Mouse (Mus musculus): ENCODE results near the gene Lcp1. TPM values are rescaled to one million over a fixed set of nuclear protein-coding genes. Genes with fewer than 3 reads are reported as not detected.

The Lcp1 gene
- polyA plus RNA-seq, 1 experiment: 21.2 TPM

DNA sequence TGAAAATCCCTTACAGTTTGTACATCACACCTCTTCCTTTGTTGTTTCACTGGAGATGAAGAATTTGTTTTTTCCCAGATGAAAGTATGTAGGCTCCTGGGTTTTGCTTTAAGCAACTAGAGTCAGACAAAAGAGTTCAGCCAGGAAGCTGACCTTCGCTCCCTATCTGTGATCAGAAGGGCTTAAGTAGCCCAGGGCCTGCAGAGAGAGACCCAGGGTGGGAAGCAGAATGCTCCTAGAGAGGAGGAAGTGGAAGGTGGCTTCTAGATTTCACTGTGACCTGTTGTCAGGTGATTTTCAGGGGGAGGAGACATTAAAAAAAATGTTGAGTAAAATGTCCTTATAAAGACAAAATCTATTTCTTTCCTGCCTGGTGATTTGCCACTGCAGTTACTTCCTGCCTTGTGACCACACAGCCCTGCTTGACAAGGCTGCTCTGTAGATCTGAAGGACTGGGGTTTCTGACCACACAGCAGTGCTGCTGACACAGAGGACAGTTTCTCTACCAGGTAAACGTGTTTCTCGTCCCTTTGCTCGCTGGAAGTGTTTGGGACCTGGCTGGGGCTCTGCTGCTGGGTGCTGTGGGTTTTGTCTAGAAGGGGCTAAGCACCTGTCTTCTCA lies 45.6 kb downstream of the Lcp1 start:
- no peak for DNase-seq (ENCODE audit: low spot score)

- DNase-seq (ENCODE audit: low spot score): no peak
Measured at GRCm38 (mm10) chr14:75177400-75177799, 46.5 kb downstream of the Lcp1 start.

- no peak for DNase-seq (ENCODE audit: low spot score)
Measured at GRCm38 (mm10) chr14:75178384-75178793, 47.5 kb downstream of the Lcp1 start.

GRCm38 (mm10) chr14:75178801-75179211 lies 47.9 kb downstream of the Lcp1 start:
- no peak for DNase-seq (ENCODE audit: low spot score)

DNA sequence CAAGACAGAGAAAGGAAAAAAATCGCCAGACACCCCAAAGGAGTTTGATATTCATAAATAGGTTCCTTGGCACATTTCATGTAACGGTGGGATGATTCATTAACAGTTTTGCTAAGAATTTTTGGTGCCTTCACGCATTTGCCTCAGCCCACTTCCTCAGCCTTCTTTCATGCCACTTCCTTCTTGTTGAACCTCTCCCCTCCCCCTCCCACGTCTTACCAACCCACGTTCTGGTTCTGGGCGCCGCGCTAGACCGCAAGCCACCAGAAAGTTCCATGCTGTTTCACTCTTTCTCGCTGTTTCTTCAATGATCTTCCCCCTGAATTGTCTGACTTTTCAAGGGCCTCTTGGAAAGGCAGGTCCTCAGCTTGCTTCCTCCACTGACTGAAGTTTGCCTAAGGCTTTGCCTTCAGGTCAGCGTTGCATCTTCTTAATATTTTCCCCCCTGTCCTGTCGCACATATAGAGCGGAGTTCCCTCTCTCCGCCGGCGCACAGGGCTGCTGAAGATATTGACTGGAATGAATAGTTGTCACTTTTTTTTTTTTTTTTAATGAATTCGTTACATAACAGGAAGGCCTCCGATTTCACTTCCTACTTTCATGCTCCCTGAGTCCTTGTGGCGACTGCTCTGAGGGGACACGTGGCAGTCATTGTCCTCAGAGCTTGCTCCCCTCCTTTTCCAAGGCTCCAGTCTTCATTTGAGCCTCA lies 48.5 kb downstream of the Lcp1 start:
- no peak for DNase-seq (ENCODE audit: low spot score)

DNA sequence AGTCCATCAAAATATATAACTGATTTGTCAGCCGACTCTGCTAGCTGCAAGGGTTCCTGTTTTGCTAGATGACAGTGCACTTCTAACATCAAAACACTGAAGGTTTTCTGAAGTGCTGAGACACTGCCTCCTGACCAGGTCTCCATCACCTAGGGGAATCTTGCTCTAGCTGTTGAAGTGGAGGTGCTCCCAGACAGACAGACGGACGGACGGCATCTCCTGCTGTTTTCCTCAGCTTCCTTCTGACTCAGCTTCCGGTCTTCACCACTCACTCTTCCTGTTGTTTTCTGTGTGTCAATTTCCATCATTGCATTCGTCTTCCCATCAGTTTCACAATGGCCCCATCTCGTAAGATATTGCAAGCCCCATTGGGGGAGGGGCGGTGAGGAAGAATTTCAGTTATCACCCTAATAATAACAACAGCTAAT lies 49.7 kb downstream of the Lcp1 start:
- no peak for DNase-seq (ENCODE audit: low spot score)

DNA sequence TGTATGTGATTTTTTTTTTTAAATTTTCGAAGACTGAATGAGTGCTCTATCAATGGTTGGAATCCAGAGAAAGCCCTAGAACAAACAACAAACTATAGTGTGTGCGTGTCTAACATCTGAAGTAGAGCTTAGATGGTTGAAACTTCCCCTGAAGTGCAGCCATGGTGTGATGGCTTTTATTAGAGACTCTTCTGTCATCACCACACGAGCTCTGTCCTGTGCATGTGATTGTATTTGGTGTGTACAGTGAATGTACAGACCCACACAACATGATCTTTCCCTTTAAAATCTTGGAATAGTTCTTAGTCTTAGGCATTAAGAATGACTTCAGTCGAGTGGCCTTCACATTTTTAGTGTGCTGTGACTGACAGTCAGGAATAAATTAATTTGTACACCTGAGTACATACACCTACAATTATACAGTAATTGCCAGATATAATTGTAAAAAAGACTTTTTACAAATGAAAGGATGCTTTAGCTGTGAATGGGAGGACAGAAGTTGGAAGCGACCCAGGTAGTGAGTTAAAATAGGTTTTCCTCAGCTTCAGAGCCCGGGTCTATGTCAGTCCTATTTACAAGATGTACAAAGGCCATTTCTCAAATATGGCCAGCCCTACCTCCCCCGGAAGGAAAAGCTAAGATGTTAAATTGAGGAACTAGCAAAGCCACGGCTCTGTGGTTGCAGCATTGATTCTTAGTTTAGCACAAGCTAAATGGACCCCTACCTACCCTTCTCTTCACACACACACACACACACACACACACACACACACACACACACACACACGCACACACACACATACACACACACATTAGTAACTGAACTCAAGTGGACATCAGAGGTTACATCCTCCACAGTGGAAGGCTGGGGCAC lies 50.4 kb downstream of the Lcp1 start:
- no peak for DNase-seq (ENCODE audit: low spot score)

GRCm38 (mm10) chr14:75182378-75182777 lies 51.5 kb downstream of the Lcp1 start:
- DNase-seq (ENCODE audit: low spot score): no peak

DNA sequence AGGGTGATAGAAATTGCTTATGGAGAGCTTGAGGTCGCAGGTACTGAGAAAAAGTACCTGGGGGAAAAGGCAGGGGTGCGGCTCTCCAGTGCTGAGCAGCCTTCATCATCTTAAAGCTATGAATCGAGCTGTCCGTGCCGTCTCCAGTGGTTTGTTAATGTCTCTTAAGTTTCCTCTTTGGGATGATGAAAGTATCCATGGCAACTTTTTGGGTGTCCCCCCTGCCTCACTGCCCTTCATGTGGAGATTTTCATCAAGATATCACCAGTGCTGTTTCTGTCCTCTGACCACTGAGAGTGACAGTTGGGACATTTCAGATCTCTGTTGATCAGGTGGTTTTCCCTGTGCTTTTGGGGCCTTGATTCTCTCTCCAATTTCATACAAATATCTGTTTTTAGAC lies 51.9 kb downstream of the Lcp1 start:
- no peak for DNase-seq (ENCODE audit: low spot score)

DNA sequence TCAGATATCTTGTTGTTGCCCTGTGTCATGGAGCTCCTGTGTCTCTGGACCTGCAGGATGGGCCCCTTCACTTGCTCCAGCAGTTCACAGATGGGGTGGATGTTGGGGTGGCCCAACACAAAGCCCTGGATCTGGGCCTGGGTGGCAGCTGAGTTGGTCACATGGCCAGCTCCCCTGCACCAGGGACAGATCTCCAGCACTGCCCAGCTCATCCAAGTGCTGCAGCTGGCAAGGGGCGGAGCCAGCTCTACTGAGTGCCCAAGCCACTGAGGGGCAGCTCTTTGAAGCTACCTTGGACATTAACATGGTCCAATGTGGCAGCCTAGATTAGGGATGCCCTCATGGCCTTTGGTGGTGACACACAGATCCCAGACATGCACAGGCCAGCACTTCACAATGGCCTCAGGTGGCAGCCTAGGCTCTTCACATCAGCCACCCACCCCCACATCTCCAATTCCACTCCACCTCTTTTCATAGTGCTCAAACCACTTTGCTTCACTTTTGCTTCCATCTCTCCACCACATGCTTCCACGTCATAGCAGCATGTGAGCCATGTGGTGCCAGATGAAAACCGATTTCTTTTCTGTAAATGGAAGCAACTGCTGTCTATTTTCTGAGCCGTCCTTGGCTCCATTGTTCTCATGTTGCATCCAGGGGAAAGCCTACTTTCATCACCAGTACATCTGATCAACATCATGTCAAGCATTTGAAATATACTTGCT lies 53.3 kb downstream of the Lcp1 start:
- no peak for DNase-seq (ENCODE audit: low spot score)

DNA sequence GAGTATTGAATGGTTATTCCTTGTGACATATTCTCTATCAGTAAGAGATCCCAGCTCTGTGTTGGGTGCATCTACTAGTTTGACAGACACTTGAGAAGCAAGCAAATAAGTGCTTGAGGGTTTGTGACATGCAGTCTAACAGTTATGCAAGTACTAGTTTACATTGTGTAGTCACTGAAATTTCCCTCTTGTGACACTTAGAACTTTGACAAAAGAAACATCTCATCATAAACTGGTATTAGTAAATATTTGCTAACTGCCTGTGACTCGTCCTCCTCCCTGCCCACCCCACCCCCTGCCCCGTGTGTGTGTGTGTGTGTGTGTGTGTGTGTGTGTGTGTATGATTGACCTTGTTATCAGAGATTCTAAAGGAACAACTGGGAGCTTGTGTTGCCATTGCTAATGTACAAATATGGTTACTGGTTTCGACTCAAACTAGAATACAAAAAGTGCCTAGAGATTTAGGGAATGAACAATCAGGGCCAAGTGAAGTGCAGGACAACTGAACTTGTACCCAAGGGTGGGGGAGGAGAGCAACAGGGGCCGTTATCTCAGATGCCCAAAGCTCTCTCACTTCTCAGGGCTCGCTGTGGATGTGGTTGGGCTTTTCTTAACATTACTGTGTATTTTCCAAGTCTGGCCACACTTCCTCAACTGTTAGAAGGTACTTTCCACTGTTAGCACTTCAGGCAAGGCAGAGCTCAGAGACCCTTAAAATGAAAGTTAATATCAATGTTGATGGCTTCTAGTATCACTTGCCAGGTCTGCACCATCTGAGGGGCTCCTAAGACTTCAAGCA lies 55.1 kb downstream of the Lcp1 start:
- DNase-seq (ENCODE audit: low spot score): no peak

DNA sequence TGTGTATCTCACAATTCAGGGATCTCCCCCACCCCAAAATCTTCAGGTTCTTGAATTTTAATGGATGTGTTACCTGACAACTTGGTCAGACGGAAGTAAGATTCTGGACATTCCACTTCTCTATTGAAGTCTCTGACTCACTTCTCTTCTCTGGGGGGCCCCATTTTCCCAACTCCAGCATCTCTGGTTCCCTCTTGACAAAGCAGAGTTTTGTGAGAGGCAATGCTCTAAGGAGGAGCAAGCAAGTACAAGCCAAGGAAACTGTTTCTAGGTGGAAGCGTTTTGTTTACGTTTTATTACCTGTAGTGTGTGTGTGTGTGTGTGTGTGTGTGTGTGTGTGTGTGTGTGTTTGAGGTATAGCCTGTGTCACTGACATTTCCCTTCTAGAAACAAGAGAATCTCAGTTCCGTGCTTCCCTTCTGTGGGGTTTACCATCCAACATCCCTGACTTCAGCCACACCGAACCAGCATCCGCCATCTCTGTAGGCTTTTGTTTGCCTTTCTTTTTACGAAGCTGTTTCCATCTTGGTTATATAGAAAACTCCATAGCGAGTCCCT lies 56.0 kb downstream of the Lcp1 start:
- DNase-seq (ENCODE audit: low spot score): no peak

DNA sequence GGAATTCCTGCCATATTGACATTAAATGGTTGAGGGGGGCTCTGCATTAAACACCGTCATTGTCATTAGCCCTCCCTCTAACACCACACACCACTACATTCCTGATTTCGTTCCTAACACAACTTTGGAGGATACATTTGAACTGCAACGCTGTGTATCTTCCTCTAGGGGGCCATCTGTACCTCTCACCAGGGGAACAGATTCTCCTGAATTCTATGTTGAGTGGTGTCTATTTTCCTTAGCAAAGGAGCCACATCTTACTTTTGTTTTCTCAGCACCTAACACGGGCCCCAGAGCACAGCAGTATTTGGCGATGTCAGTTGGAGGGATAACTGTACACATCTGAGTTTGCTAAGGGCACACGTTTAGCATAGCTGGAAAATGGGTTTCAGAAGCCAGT lies 57.6 kb downstream of the Lcp1 start:
- DNase-seq (ENCODE audit: low spot score): no peak

DNA sequence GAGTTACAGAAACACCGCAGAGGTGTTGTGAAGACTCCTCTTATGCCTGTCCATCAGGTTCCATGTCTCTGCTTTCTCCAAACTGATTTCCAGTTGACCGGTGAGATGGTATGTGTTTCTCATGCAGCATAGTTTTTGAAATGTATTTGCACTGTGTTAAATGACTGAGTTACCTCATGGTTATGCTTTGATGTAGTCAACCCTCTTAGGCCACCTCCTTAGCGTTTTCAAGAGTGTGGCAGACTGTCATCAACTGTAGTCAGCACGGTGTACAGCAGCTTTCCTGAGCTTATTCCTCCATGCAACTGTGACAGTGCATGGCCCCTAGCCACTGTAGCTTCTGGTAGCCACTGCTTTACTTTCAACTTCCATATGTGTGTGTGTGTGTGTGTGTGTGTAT lies 58.1 kb downstream of the Lcp1 start:
- DNase-seq (ENCODE audit: low spot score): no peak

DNA sequence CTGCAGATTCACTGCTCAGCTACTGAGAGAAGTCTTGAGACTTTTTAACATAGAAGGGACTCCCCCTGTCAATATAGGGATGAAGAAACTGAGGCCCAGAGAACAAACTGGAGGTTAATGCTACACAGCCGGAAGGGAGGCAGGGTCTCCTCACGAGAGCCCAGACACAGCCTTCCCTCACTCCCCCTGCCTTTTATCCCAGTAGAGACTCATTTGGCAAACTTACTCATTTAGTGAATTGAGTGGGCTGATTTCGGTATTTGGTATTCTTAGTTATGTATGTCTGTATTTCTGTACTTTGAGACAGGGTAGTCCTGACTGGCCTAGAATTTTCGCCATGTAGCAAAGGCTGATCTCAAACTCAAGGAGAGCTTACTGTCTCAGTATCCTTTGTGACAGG lies 59.8 kb downstream of the Lcp1 start:
- no peak for DNase-seq (ENCODE audit: low spot score)

GRCm38 (mm10) chr14:75192427-75192826 lies 61.5 kb downstream of the Lcp1 start:
- DNase-seq (ENCODE audit: low spot score): no peak

DNA sequence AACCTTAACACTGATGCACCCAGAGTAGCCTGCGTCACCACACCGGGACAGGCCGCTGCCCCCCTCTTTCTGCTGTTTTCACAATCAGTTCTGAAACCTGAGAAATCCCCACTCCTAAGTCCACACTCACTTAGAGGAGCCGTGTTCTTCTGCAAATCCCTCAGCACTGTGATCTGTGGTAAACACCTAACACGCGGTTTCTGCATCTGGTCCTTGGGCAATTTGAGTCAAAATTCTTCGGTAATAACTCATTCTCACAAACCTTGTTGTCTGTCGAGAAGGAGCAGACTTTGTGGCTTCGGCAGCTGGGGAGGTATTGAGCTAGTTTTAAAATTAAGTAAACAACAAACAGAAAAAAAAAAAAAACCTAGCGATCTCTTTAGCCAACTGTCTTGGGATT lies 62.0 kb downstream of the Lcp1 start:
- no peak for DNase-seq (ENCODE audit: low spot score)

DNA sequence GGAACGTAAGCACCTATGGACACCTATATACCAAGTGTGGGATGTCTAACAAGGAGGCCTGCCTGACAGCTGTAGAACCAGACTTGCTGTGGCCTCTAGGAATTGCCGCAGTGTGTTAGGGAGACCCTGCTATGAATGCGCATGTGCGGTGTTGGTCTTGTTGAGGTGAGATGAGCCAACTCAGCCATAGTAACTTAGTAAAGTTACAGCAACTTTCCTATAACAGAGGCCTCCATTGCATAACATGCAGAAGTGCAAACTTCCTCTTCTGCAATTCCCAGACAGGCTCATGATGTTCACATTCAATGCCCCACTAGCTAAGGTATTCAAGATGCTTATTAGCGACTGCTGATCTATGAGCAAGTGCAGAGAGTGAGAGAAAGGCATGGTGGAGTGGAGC lies 64.6 kb downstream of the Lcp1 start:
- DNase-seq (ENCODE audit: low spot score): no peak

GRCm38 (mm10) chr14:75197027-75197426 lies 66.1 kb downstream of the Lcp1 start:
- DNase-seq (ENCODE audit: low spot score): no peak

GRCm38 (mm10) chr14:75197660-75198059 lies 66.8 kb downstream of the Lcp1 start:
- no peak for DNase-seq (ENCODE audit: low spot score)

All from urinary bladder, adult 2 months (tissue).